Mouse (Mus musculus) heart, postnatal 36 days (tissue): ENCODE measurements around the gene Trim65. TPM values are rescaled to one million over a fixed set of nuclear protein-coding genes. Genes with fewer than 3 reads are reported as not detected.

ENCODE experiments used
- DNase-seq, 2 experiments: peaks; one replicate each; pipeline ENCODE4 v3.0.0; 2021 to 2022
- intact Hi-C: fragments of 180-260 bp; cut with DNase I; formaldehyde crosslinking; loops from one replicate; pipeline ENCODE4 v1.15.1; 2025
- total RNA-seq, 2 experiments: library from RNA; stranded (reverse); gene quantifications; 2 replicates each; pipeline ENCODE4 v1.2.3; 2021

The Trim65 gene
- total RNA-seq, 2 experiments from 2014 or later, result 7.4 to 7.6 TPM

- DNase-seq, result no peak
- intact Hi-C loops, result loop anchor here (2.0 kb wide), 1 partner anchor 18 kb away; no protein-coding TSS in a partner anchor
These were observed 19.9 kb downstream of the Trim65 start for GRCm38 (mm10) chr11:116111067-116111466.

DNA sequence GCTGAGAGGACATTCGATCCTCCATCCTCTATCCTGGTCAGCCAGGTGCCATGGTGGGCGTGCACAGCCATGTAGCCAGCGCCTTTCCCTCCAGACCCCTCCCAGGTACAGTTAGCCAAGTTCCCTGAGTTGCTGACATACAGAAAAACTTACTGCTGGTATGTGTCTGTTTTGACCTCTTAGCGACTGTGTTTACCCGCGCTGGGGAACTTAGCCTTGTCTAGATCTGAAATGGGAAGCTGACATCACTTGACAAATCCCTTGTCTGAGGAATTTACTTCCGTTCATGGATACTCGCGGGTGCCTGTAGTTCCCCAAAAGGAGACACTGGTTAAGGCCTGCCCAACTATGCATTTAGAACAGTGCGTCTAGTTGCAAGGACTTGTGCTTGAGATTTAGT is 20.4 kb downstream of the Trim65 start:
- no peak for DNase-seq

GRCm38 (mm10) chr11:116110131-116110530 is 20.8 kb downstream of the Trim65 start:
- intact Hi-C loops, result loop anchor here (2.0 kb wide), 1 partner anchor 19 kb away; no protein-coding TSS in a partner anchor
- peak; percentile 91 to 92 for DNase-seq

More for the DNA sequence above, 20.4 kb downstream of the Trim65 start:
- intact Hi-C loops, result loop anchor here (2.0 kb wide), 1 partner anchor 18 kb away; no protein-coding TSS in a partner anchor

DNA sequence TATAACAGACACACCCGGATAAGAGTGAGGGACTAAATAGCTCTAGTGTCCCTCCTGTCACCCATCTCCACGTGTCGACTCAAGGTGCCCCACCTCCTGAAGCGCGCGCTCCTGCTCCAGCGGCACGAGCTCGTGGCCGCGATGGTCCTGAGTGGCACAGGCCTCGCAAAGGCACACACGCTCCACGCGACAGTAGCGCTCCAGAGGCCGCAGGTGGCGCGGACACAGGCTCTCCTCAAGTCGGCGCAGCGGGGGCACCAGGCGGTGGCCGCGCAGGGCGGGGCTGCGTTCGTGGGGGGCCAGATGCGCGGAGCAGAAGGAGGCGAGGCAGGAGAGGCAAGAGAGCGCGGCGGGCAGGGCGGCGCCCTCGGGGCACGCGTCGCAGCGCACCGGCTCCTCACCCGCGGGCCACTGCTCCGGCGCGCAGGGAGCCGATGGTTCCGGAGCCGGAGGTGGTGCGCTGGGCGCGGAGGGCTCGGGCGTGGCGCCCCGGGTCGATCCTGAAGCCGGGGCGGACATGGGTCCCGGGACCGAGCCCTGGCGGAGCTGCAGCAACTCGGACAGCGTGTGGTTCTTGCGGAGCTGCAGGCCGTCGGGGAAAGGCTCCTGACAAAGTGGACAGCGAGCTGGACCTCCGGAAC is 21.4 kb downstream of the Trim65 start:
- peak in 1 of 2 experiments; percentile 53 for DNase-seq
- intact Hi-C loops, result loop anchor here (1.0 to 2.0 kb wide), 2 partner anchors 19 to 21 kb away; no protein-coding TSS in a partner anchor

- peak; percentile 88 for DNase-seq
- intact Hi-C loops, result loop anchor here (1.0 kb wide), 1 partner anchor 20 kb away; no protein-coding TSS in a partner anchor
These were observed 22.3 kb downstream of the Trim65 start for GRCm38 (mm10) chr11:116108464-116109137.

GRCm38 (mm10) chr11:116107777-116108285 is 23.1 kb downstream of the Trim65 start:
- peak in 1 of 2 experiments; percentile 35 for DNase-seq

GRCm38 (mm10) chr11:116106963-116107776 is 23.8 kb downstream of the Trim65 start:
- DNase-seq, result peak in 1 of 2 experiments; percentile 52
- intact Hi-C loops, result no loop called here

More at GRCm38 (mm10) chr11:116107777-116108285, 23.1 kb downstream of the Trim65 start:
- intact Hi-C loops, result no loop called here

- intact Hi-C loops, result no loop called here
- no peak for DNase-seq
These were observed 24.6 kb downstream of the Trim65 start for GRCm38 (mm10) chr11:116106154-116106962.

DNA sequence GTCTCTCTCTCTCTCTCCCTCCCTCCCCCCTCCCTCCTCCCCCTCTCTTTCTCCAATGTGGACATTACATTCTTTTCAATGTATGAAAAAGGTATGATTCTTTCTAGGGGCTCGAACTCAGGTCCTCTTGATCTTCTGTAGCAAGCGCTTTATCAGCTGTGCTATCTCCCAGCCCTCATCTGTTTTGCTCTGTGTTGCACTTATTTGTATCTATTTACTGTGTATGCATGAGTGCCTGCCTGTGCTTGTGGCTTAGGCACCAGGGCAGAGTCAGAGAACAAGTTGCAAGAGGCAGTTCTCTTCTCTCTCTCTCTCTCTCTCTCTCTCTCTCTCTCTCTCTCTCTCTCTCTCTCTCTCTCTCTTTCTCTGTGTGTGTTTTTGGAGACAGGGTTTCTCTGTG is 25.9 kb downstream of the Trim65 start:
- no peak for DNase-seq
- intact Hi-C loops, result no loop called here

DNA sequence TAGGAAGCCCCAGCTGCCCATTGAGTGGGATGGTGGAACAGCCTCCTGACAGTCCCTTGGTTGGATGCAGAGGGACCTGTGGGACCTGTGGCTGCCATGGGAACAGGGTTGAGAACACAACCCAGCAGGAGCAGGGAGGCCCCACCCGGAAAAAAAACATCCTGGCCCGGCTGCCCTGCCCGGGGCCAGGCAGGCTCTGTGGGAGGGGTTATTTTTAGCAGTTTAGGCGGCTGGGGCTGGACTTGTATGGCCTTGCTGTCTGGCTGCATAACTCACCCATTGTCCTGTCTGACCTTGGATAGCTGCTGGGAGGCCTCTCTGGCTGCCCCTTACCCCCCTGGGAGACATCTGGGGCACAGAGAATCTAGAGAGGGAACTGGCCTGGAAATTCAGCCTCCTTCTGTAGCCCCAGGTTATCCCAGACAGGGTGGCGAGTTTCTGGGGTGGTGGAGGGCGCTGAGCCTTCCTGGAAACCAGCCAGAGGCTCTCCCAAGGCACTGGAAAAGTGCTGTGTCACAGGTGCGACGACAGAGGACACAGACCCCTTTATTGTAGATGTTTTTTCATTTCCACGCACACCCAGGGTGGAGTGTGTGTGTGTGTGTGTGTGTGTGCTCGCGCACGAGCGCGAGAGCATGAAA is 26.8 kb downstream of the Trim65 start:
- peak; percentile 73 to 77 for DNase-seq
- intact Hi-C loops, result no loop called here

- intact Hi-C loops, result no loop called here
- DNase-seq, result peak in 1 of 2 experiments; percentile 41
These were observed 27.4 kb downstream of the Trim65 start for GRCm38 (mm10) chr11:116103572-116103971.

- peak in 1 of 2 experiments; percentile 33 for DNase-seq
These were observed 28.5 kb downstream of the Trim65 start for GRCm38 (mm10) chr11:116102472-116102871.

GRCm38 (mm10) chr11:116101931-116102381 is 29.0 kb downstream of the Trim65 start:
- intact Hi-C loops, result no loop called here
- DNase-seq, result peak; percentile 74 to 82

More at GRCm38 (mm10) chr11:116102472-116102871, 28.5 kb downstream of the Trim65 start:
- intact Hi-C loops, result no loop called here

- DNase-seq, result no peak
- intact Hi-C loops, result no loop called here
These were observed 30.1 kb downstream of the Trim65 start for GRCm38 (mm10) chr11:116100839-116101238.

DNA sequence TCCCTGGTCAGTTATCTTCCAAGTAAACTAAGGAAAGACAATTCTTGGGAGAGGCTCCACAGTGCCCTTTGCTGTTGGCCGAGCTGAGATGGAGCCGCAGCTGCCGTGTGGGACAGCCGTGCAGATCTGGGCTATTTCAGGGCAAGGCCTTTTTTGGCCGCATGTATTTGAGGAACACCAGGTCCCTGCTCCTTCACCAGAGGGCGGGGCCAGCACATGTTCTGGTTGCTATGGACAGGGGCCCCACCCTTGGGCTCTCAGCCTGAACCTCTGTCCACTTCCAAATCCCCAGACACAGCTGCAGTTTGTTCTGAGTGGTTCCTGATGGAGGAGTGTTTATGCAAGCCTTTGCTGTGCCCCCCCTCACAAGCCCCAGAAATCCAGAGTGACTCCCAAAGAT is 30.5 kb downstream of the Trim65 start:
- DNase-seq, result peak; percentile 81 to 85
- intact Hi-C loops, result no loop called here

DNA sequence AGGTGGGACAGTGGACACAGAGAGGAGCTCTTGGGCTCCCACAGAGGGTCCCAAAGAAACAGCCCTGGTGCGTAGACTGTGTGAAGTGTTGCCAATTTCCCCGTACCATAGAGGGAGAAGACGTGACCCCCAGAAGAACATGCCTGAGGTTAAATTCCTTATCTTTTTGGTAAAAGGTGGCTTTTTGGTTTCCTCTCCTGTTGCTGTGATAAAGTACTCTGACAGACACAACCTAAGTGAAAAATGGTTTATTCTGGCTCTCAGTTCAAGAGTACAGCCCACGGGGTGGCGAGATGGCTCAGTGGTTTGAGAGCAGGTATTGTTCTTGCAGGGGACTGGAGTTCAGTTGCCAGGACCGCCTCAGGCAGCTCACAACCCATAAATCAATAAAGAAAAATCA is 31.5 kb downstream of the Trim65 start:
- no peak for DNase-seq
- intact Hi-C loops, result no loop called here

GRCm38 (mm10) chr11:116098711-116099460 is 32.0 kb downstream of the Trim65 start:
- intact Hi-C loops, result no loop called here
- DNase-seq, result peak; percentile 52 to 69
